Mouse (Mus musculus): ENCODE data around the gene Tldc2.

- no peak for TF ChIP-seq POLR2A (IDR thresholded peaks at IDR 0.05; ENCODE audit: low read depth, low read length)
- no peak for TF ChIP-seq CTCF (IDR thresholded peaks at IDR 0.05; ENCODE audit: borderline replicate concordance, insufficient read depth, low read length)
Measured at GRCm38 (mm10) chr2:157075226-157075625, 11.6 kb upstream of the Tldc2 start.
